Mouse (Mus musculus) embryonic facial prominence, embryonic 13.5 days (tissue): ENCODE measurements at regions not wholly inside any gene's neighbourhood (a gene's known extent, or its start where the extent isn't known, plus 50 kb on each side); places are given as distances from the start of the nearest gene placed in this dataset.

Experiments
- ATAC-seq: fragments of 200-750 bp; cut with Nextera tagmentation; 2 replicates; pipeline ENCODE4 v1.8.0; 2017; ENCODE audit warnings: low read depth; ENCODE audit not compliant: insufficient number of reproducible peaks, insufficient read depth, low FRiP score, low TSS enrichment
- H3K27ac ChIP-seq: fragments of 300-500 bp; sonication (generic); 2 replicates; pipeline ENCODE4 v1.5.1; 2015; ENCODE audit warnings: moderate library complexity, mild to moderate bottlenecking, inconsistent platforms
- H3K27me3 ChIP-seq: fragments of 300-500 bp; sonication (generic); 2 replicates; pipeline ENCODE4 v1.6.1; 2015; ENCODE audit warnings: mild to moderate bottlenecking, inconsistent platforms
- H3K36me3 ChIP-seq: fragments of 300-500 bp; sonication (generic); 2 replicates; pipeline ENCODE4 v1.6.1; 2015; ENCODE audit warnings: mild to moderate bottlenecking, inconsistent platforms
- H3K4me1 ChIP-seq: fragments of 300-500 bp; sonication (generic); 2 replicates; pipeline ENCODE4 v1.6.1; 2015; ENCODE audit warnings: inconsistent platforms
- H3K4me2 ChIP-seq: fragments of 300-500 bp; sonication (generic); 2 replicates; pipeline ENCODE4 v1.6.1; 2015; ENCODE audit warnings: moderate library complexity, mild to moderate bottlenecking, inconsistent platforms
- H3K4me3 ChIP-seq: fragments of 300-500 bp; sonication (generic); 2 replicates; pipeline ENCODE4 v1.5.1; 2015; ENCODE audit warnings: mild to moderate bottlenecking, inconsistent platforms
- H3K9ac ChIP-seq: fragments of 300-500 bp; sonication (generic); 2 replicates; pipeline ENCODE4 v1.6.1; 2015; ENCODE audit warnings: mild to moderate bottlenecking, inconsistent platforms
- H3K9me3 ChIP-seq: fragments of 300-500 bp; sonication (generic); 2 replicates; pipeline ENCODE4 v1.6.1; 2016; ENCODE audit warnings: inconsistent platforms
- WGBS: fragments of 180-500 bp; shearing (Covaris S2); methylation state at CpG from one replicate; pipeline ENCODE4 v1.1.7; 2015; ENCODE audit warnings: mixed read lengths; 5-methylcytosine and 5-hydroxymethylcytosine counted together

DNA sequence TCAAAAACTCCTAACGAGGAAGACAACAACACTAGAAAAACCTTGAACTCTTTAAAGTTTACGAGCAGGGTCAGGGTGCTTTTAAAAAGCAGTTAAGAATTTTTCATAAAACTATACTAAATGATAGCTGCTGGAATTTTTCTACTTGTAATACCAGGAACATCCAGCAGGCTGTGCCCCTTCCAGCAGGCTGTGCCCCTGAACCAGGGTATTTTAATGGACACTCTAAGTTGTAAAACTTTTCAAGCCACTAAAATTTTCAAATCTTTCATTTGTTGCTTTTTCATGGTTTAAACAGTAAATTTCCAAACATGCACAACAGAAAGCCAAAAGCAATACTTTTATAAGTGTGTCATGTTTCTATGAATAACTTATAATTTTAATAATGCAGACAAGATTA, 68.2 kb upstream of the Gls start:
- no peaks in the 10 kb centered on the region for H3K27me3 ChIP-seq
- no peak overlapping the region for H3K4me3 ChIP-seq
- no peak overlapping the region for H3K4me2 ChIP-seq
- ATAC-seq, result no peak
- no peak overlapping the region for H3K27ac ChIP-seq
- no peaks in the 10 kb centered on the region for H3K4me1 ChIP-seq
- no peak overlapping the region for H3K9ac ChIP-seq
- no peaks in the 10 kb centered on the region for H3K36me3 ChIP-seq
- H3K9me3 ChIP-seq, result no peaks in the 10 kb centered on the region
- WGBS, result 54% methylated on average over 2 of the region's 2 CpGs

DNA sequence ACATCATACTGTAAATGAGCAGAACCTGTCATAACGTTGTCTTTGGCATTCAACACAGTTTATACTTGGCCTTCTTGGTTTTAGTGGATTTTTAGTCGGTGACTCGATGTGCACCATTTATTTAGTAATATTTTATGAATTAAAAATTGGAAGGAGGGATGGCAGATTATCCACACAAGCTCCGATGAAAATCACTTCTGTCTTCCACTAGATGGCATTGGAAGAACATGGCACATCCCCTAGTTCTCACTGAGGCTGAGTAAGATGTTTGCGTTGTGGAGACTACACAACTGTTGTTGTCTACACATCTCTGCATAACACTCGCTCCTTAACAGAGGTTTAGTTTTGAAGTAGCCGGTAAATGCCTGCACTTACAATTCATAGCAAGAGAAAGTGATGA, 66.5 kb upstream of the Gls start:
- H3K4me3 ChIP-seq, result no peak overlapping the region
- 72% methylated on average over 7 of the region's 7 CpGs for WGBS

GRCm38 (mm10) chr1:52298336-52298735, 65.3 kb upstream of the Gls start:
- Histone ChIP-seq H3K9me3 (no peaks in the 10 kb centered on the region), H3K27me3 (no peaks in the 10 kb centered on the region), H3K36me3 (no peaks in the 10 kb centered on the region), H3K9ac (no peak overlapping the region), H3K4me2 (no peak overlapping the region), H3K4me1 (no peaks in the 10 kb centered on the region), H3K27ac (no peak overlapping the region), H3K4me3 (no peak overlapping the region)
- no peak for ATAC-seq
- 79% methylated on average over 5 of the region's 5 CpGs for WGBS

More for the DNA sequence above, 66.5 kb upstream of the Gls start:
- Histone ChIP-seq H3K4me2 (no peak overlapping the region), H3K9ac (no peak overlapping the region), H3K4me1 (no peaks in the 10 kb centered on the region), H3K36me3 (no peaks in the 10 kb centered on the region), H3K9me3 (no peaks in the 10 kb centered on the region), H3K27ac (no peak overlapping the region), H3K27me3 (no peaks in the 10 kb centered on the region)
- ATAC-seq, result no peak

DNA sequence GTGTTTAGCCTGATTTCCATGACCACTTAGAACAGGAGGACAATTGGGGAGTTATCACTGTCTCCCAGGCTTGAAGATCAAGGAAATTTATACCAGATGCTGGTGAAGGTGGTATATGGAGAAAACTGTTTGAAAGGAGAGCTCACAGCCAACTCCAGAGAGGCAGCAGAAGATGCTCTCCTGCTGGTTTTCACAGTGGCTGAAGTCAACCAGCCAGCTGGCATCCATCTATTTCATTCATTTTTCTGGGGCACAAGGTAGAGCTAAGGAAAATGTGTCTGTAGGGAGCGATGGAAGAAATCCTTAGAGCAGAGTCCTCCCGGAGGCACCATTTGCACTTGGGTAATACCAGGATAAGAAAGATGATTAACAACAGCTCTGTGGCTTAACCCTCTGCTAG, 63.1 kb upstream of the Gls start:
- no peaks in the 10 kb centered on the region for H3K27me3 ChIP-seq
- no peak overlapping the region for H3K4me3 ChIP-seq
- no peak for ATAC-seq
- no peak overlapping the region for H3K4me2 ChIP-seq
- no peak overlapping the region for H3K27ac ChIP-seq
- H3K9ac ChIP-seq, result no peak overlapping the region
- 43% methylated on average over 2 of the region's 2 CpGs for WGBS
- no peaks in the 10 kb centered on the region for H3K4me1 ChIP-seq
- H3K36me3 ChIP-seq, result no peaks in the 10 kb centered on the region
- no peaks in the 10 kb centered on the region for H3K9me3 ChIP-seq

DNA sequence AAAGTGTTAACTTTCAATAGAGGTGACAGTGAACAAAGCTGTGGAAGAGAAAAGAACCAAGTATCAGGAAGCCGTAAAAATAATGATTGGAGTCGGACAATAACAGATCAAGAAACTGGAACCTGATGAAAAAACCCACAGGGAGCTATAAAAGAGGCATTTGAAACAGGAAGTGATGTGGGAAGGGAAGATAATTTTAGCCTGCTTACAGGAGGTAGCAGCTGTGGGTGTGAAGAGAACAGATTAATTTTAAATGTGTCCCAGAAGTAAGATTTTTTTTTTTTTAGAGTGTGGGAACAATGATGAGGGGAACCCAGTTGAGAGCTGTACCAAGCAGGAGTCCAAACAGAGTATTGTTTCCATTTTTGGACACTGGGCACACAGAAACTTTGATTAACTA, 61.5 kb upstream of the Gls start:
- Histone ChIP-seq H3K4me2 (no peak overlapping the region), H3K36me3 (no peaks in the 10 kb centered on the region), H3K4me1 (no peaks in the 10 kb centered on the region), H3K9me3 (no peaks in the 10 kb centered on the region), H3K9ac (no peak overlapping the region), H3K27me3 (no peaks in the 10 kb centered on the region), H3K27ac (no peak overlapping the region), H3K4me3 (no peak overlapping the region)
- no peak for ATAC-seq
- 84% methylated on average over 2 of the region's 2 CpGs for WGBS

GRCm38 (mm10) chr1:52293393-52294099, 60.5 kb upstream of the Gls start:
- ATAC-seq, result no peak
- Histone ChIP-seq H3K36me3 (no peaks in the 10 kb centered on the region), H3K4me1 (no peaks in the 10 kb centered on the region), H3K9me3 (no peaks in the 10 kb centered on the region), H3K4me2 (no peak overlapping the region), H3K9ac (no peak overlapping the region), H3K4me3 (no peak overlapping the region), H3K27ac (no peak overlapping the region), H3K27me3 (no peaks in the 10 kb centered on the region)
- 49% methylated on average over 5 of the region's 5 CpGs for WGBS
